Mouse (Mus musculus) hindbrain, embryonic 12.5 days (tissue): ENCODE data around the gene Cntnap5c. TPM values are rescaled to one million over a fixed set of nuclear protein-coding genes. Genes with fewer than 3 reads are reported as not detected.

Experiments
- ATAC-seq: fragments of 200-750 bp; cut with Nextera tagmentation; 2 replicates; pipeline ENCODE4 v1.8.0; 2017; ENCODE audit warnings: moderate TSS enrichment; ENCODE audit not compliant: low FRiP score
- H3K27ac ChIP-seq: fragments of 300-500 bp; sonication (generic); 2 replicates; pipeline ENCODE4 v1.5.1; 2016; ENCODE audit warnings: mild to moderate bottlenecking
- H3K27me3 ChIP-seq: fragments of 300-500 bp; sonication (generic); 2 replicates; pipeline ENCODE4 v1.6.1; 2016; ENCODE audit warnings: mild to moderate bottlenecking
- H3K36me3 ChIP-seq: fragments of 300-500 bp; sonication (generic); 2 replicates; pipeline ENCODE4 v1.6.1; 2016; ENCODE audit warnings: mild to moderate bottlenecking
- H3K4me1 ChIP-seq: fragments of 300-500 bp; sonication (generic); 2 replicates; pipeline ENCODE4 v1.6.1; 2016
- H3K4me2 ChIP-seq: fragments of 300-500 bp; sonication (generic); replicated peaks from 2 replicates; pipeline ENCODE4 v1.6.1; 2016; ENCODE audit warnings: mild to moderate bottlenecking
- H3K4me3 ChIP-seq: fragments of 300-500 bp; sonication (generic); 2 replicates; pipeline ENCODE4 v1.5.1; 2016; ENCODE audit warnings: mild to moderate bottlenecking
- H3K9ac ChIP-seq: fragments of 300-500 bp; sonication (generic); 2 replicates; pipeline ENCODE4 v1.6.1; 2016; ENCODE audit warnings: mild to moderate bottlenecking, moderate library complexity
- H3K9me3 ChIP-seq: fragments of 300-500 bp; sonication (generic); replicated peaks from 2 replicates; pipeline ENCODE4 v1.6.1; 2016; ENCODE audit warnings: mild to moderate bottlenecking
- WGBS: fragments of 180-500 bp; shearing (Covaris S2); methylation state at CpG from one replicate; pipeline ENCODE4 v1.1.7; 2016; 5-methylcytosine and 5-hydroxymethylcytosine counted together
- polyA plus RNA-seq: library from polyadenylated mRNA; unstranded; fragments of >200 nt; fragmentation: Nextera tagmentation; extraction: Ambion mirVana; gene quantifications from 2 replicates; pipeline ENCODE4 v1.2.1, GENCODE M21; 2016

Gene Cntnap5c
- polyA plus RNA-seq, 1 experiment from 2014 or later = 0.37 TPM

DNA sequence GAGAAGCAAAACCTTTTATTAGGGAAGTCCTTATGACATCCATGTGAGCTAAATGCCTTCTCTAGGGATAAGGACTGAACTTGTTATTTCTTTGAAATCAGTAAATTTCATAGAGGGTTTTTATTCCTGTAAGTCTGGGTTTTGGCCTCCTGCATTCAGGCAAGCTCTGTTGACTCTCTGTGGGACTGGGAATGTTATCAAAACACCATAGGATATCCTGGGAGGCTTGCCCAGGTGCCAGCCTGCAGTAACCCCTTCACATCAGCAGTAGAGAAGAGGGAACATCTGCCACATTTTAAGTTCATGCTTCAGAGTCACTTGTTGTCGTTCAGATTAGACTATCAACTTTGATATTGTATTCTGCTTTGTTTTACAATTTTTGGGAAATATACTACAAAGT, 639.4 kb downstream of the Cntnap5c start:
- Histone ChIP-seq H3K4me2 (no peak overlapping the region), H3K27me3 (no peaks in the 10 kb centered on the region), H3K9ac (no peak overlapping the region), H3K27ac (no peak overlapping the region), H3K36me3 (no peaks in the 10 kb centered on the region), H3K4me1 (no peaks in the 10 kb centered on the region), H3K4me3 (no peak overlapping the region), H3K9me3 (no peaks in the 10 kb centered on the region)
- WGBS = 83% methylated on average over 1 of the region's 1 CpGs
- no peak for ATAC-seq

DNA sequence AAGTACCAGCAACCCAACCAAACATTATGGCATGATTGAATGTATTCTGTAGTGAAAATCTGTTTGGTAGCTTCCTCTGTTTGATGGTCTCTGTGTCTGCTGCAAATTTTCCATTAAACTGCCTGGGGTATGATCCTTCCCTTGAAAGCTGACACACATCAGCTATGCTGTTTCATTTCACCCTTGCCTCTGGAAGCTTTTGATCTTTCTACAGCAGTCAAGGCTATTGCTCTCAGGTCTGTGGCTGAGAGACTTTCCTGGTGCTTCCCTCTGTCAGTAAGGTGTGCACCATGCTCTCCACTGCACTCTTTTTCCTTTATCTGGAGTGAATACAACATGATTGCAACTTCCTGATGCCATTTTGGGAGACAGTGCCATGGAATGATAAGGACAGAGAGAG, 668.1 kb downstream of the Cntnap5c start:
- Histone ChIP-seq H3K9ac (no peak overlapping the region), H3K36me3 (no peaks in the 10 kb centered on the region), H3K27me3 (no peaks in the 10 kb centered on the region), H3K27ac (no peak overlapping the region), H3K4me1 (no peaks in the 10 kb centered on the region), H3K4me3 (no peak overlapping the region), H3K9me3 (no peaks in the 10 kb centered on the region), H3K4me2 (no peak overlapping the region)
- no peak for ATAC-seq

Other genes starting within 250 kb of the Cntnap5c start
- gene Vmn2r120, start 224.1 kb upstream of the Cntnap5c start, polyA plus RNA-seq = not detected in 2 replicates
- not detected in 2 replicates for gene Gm21834, start 27.4 kb upstream of the Cntnap5c start, polyA plus RNA-seq